Mouse (Mus musculus) forebrain, embryonic 11.5 days (tissue): ENCODE results near the gene Ppfibp1. TPM values are rescaled to one million over a fixed set of nuclear protein-coding genes. Genes with fewer than 3 reads are reported as not detected.

Experiments used
- ATAC-seq: fragments of 200-750 bp; cut with Nextera tagmentation; replicated peaks from 2 replicates; pipeline ENCODE4 v1.8.0; 2017; ENCODE audit warnings: moderate TSS enrichment; ENCODE audit not compliant: low FRiP score
- DNase-seq: peaks from one replicate; pipeline ENCODE4 v3.0.0-alpha.2; 2017; ENCODE audit warnings: low spot score
- H3K27ac ChIP-seq: fragments of 300-500 bp; sonication (generic); 2 replicates; pipeline ENCODE4 v1.5.1; 2014; ENCODE audit warnings: low read depth, low read length
- H3K27me3 ChIP-seq: fragments of 300-500 bp; sonication (generic); 2 replicates; pipeline ENCODE4 v1.6.1; 2014; ENCODE audit warnings: mild to moderate bottlenecking, low read length, mixed read lengths; ENCODE audit not compliant: control insufficient read depth, insufficient read depth
- H3K36me3 ChIP-seq: fragments of 300-500 bp; sonication (generic); 2 replicates; pipeline ENCODE4 v1.6.1; 2014; ENCODE audit warnings: mild to moderate bottlenecking, low read length, moderate library complexity, mixed read lengths; ENCODE audit not compliant: control insufficient read depth, insufficient read depth
- H3K4me1 ChIP-seq: fragments of 300-500 bp; sonication (generic); replicated peaks from 2 replicates; pipeline ENCODE4 v1.6.1; 2014; ENCODE audit warnings: low read length, mixed read lengths; ENCODE audit not compliant: control insufficient read depth, insufficient read depth
- H3K4me2 ChIP-seq: fragments of 300-500 bp; sonication (generic); 2 replicates; pipeline ENCODE4 v1.6.1; 2014; ENCODE audit warnings: low read depth, mild to moderate bottlenecking, low read length, moderate library complexity, mixed read lengths; ENCODE audit not compliant: severe bottlenecking
- H3K4me3 ChIP-seq: fragments of 300-500 bp; sonication (generic); 2 replicates; pipeline ENCODE4 v1.5.1; 2014; ENCODE audit warnings: low read depth, low read length
- H3K9ac ChIP-seq: fragments of 300-500 bp; sonication (generic); 2 replicates; pipeline ENCODE4 v1.6.1; 2014; ENCODE audit warnings: low read length
- H3K9me3 ChIP-seq: fragments of 300-500 bp; sonication (generic); 2 replicates; pipeline ENCODE4 v1.6.1; 2016; ENCODE audit warnings: low read length, mixed read lengths; ENCODE audit not compliant: control insufficient read depth
- WGBS: fragments of 180-500 bp; shearing (Covaris S2); extraction: QIAGEN DNeasy Blood & Tissue Kit; methylation state at CpG from one replicate; pipeline ENCODE4 v1.1.7; 2014; 5-methylcytosine and 5-hydroxymethylcytosine counted together
- polyA plus RNA-seq: library from polyadenylated mRNA; unstranded; fragments of >200 nt; fragmentation: Nextera tagmentation; extraction: Ambion mirVana; gene quantifications from 2 replicates; pipeline ENCODE4 v1.2.1, GENCODE M21; 2014

Gene Ppfibp1
- polyA plus RNA-seq, 1 experiment from 2014 or later, result 38.4 TPM

DNA sequence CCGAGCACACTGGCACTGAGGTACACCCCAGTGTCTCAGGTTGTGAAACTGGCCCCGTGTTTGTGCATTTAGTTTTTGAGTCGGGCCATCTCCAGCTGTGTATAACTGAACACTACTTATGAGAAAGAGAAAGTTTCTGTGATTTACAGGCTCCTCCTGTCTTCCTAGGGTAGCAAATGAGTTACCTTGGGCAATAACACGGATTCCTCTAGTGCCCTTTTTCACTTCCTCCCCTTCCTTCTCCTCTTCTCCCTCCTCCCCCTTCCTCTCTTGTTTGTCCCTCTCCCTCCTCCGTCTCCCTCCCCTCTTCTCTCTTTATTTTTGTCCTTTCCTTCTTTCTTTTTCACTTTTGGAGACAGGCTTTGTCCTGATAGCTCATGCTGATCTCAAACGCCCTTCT lies 123.3 kb downstream of the Ppfibp1 start:
- Histone ChIP-seq H3K9me3 (no peaks in the 10 kb centered on the region), H3K9ac (no peak overlapping the region), H3K4me1 (no peaks in the 10 kb centered on the region), H3K4me3 (no peak overlapping the region), H3K27me3 (no peaks in the 10 kb centered on the region), H3K4me2 (no peak overlapping the region), H3K27ac (no peak overlapping the region), H3K36me3 (no peaks in the 10 kb centered on the region; the same call in 1 of the 2 replicates)
- ATAC-seq (no peak), DNase-seq (no peak)
- 71% methylated on average over 6 of the region's 6 CpGs for WGBS

GRCm38 (mm10) chr6:147011977-147012376 lies 123.7 kb downstream of the Ppfibp1 start:
- WGBS, result 85% methylated on average over 6 of the region's 6 CpGs
- no peaks in the 10 kb centered on the region; the same call in 1 of the 2 replicates for H3K36me3 ChIP-seq
- ATAC-seq, result no peak

DNA sequence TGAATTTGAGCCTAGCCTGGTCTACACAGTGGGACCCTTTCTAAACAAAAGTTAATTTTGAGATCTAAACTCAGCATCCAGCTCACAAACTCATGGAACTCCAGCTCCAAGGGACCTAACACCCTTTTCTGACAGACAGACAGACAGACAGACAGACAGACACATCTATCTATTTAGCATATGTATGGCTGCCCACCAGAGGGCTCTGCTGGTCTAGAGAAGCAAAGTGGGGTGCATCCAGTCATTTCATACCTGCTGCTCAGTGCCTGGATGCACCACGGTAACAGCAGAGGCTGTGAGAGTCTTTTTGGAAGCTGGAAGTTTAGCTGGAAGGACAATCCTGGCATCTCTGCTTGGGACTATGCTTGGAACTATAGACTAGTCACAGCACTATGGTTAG lies 125.3 kb downstream of the Ppfibp1 start:
- H3K9me3 ChIP-seq, result no peaks in the 10 kb centered on the region
- H3K27me3 ChIP-seq, result no peaks in the 10 kb centered on the region
- H3K9ac ChIP-seq, result no peak overlapping the region
- H3K4me2 ChIP-seq, result no peak overlapping the region
- H3K4me1 ChIP-seq, result no peaks in the 10 kb centered on the region
- no peaks in the 10 kb centered on the region; the same call in 1 of the 2 replicates for H3K36me3 ChIP-seq
- DNase-seq, result no peak
- ATAC-seq, result no peak
- 82% methylated on average over 1 of the region's 1 CpGs for WGBS
- no peak overlapping the region for H3K4me3 ChIP-seq
- H3K27ac ChIP-seq, result no peak overlapping the region

More at GRCm38 (mm10) chr6:147011977-147012376, 123.7 kb downstream of the Ppfibp1 start:
- no peak overlapping the region for H3K4me3 ChIP-seq
- H3K4me2 ChIP-seq, result no peak overlapping the region
- no peaks in the 10 kb centered on the region for H3K9me3 ChIP-seq
- H3K9ac ChIP-seq, result no peak overlapping the region
- no peak for DNase-seq
- no peak overlapping the region for H3K27ac ChIP-seq
- no peaks in the 10 kb centered on the region for H3K27me3 ChIP-seq
- H3K4me1 ChIP-seq, result no peaks in the 10 kb centered on the region

- Histone ChIP-seq H3K36me3 (no peaks in the 10 kb centered on the region; the same call in 1 of the 2 replicates), H3K9me3 (no peaks in the 10 kb centered on the region), H3K9ac (no peak overlapping the region), H3K4me1 (no peaks in the 10 kb centered on the region), H3K27ac (no peak overlapping the region), H3K4me2 (no peak overlapping the region), H3K4me3 (no peak overlapping the region), H3K27me3 (no peaks in the 10 kb centered on the region)
- 85% methylated on average over 4 of the region's 4 CpGs for WGBS
- DNase-seq (no peak), ATAC-seq (no peak)
Measured at GRCm38 (mm10) chr6:147017906-147018305, 129.6 kb downstream of the Ppfibp1 start.

- Histone ChIP-seq H3K9ac (no peak overlapping the region), H3K4me2 (no peak overlapping the region), H3K27ac (no peak overlapping the region), H3K36me3 (no peaks in the 10 kb centered on the region; the same call in 1 of the 2 replicates), H3K4me1 (no peaks in the 10 kb centered on the region), H3K27me3 (no peaks in the 10 kb centered on the region), H3K4me3 (no peak overlapping the region), H3K9me3 (no peaks in the 10 kb centered on the region)
- ATAC-seq (no peak), DNase-seq (no peak)
- WGBS, result 94% methylated on average over 5 of the region's 5 CpGs
Measured at GRCm38 (mm10) chr6:147018364-147018763, 130.1 kb downstream of the Ppfibp1 start.

DNA sequence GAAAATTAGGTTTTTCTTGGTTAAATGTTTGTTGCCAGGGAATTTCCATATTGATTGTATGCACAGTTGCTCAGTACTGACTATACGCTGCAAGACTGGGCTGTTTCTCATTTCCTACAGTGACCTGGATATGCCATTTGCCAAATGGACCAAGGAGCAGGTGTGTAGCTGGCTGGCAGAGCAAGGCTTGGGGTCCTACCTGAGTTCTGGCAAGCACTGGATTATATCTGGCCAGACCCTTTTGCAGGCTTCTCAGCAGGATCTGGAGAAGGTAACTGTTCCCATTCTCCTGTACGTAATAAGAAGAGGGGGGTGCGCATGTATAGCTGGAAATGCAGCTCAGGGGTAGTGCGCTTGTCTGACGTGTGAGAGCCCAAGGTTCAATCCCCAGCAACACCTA lies 132.9 kb downstream of the Ppfibp1 start:
- no peaks in the 10 kb centered on the region for H3K9me3 ChIP-seq
- WGBS, result 95% methylated on average over 5 of the region's 5 CpGs
- H3K4me3 ChIP-seq, result no peak overlapping the region
- H3K4me1 ChIP-seq, result no peaks in the 10 kb centered on the region
- H3K4me2 ChIP-seq, result no peak overlapping the region
- DNase-seq, result no peak
- no peak for ATAC-seq
- no peaks in the 10 kb centered on the region for H3K36me3 ChIP-seq
- H3K9ac ChIP-seq, result no peak overlapping the region
- H3K27ac ChIP-seq, result no peak overlapping the region
- H3K27me3 ChIP-seq, result no peaks in the 10 kb centered on the region

- no peaks in the 10 kb centered on the region for H3K4me1 ChIP-seq
- 85% methylated on average over 16 of the region's 16 CpGs for WGBS
- no peaks in the 10 kb centered on the region for H3K9me3 ChIP-seq
- H3K27ac ChIP-seq, result no peak overlapping the region
- ATAC-seq (no peak), DNase-seq (no peak)
- no peak overlapping the region for H3K4me2 ChIP-seq
- H3K4me3 ChIP-seq, result no peak overlapping the region
- no peaks in the 10 kb centered on the region for H3K27me3 ChIP-seq
- H3K9ac ChIP-seq, result no peak overlapping the region
- H3K36me3 ChIP-seq, result no peaks in the 10 kb centered on the region
Measured at GRCm38 (mm10) chr6:147022375-147023132, 134.3 kb downstream of the Ppfibp1 start.

GRCm38 (mm10) chr6:147023133-147023395 lies 134.8 kb downstream of the Ppfibp1 start:
- 95% methylated on average over 2 of the region's 2 CpGs for whole genome bisulfite sequencing
- no peaks in the 10 kb centered on the region for H3K4me1 ChIP-seq
- ATAC-seq (no peak), DNase-seq (no peak)
- H3K27me3 ChIP-seq, result no peaks in the 10 kb centered on the region
- H3K4me3 ChIP-seq, result no peak overlapping the region
- H3K9me3 ChIP-seq, result no peaks in the 10 kb centered on the region
- no peak overlapping the region for H3K9ac ChIP-seq
- H3K4me2 ChIP-seq, result no peak overlapping the region
- H3K36me3 ChIP-seq, result no peaks in the 10 kb centered on the region
- no peak overlapping the region for H3K27ac ChIP-seq

DNA sequence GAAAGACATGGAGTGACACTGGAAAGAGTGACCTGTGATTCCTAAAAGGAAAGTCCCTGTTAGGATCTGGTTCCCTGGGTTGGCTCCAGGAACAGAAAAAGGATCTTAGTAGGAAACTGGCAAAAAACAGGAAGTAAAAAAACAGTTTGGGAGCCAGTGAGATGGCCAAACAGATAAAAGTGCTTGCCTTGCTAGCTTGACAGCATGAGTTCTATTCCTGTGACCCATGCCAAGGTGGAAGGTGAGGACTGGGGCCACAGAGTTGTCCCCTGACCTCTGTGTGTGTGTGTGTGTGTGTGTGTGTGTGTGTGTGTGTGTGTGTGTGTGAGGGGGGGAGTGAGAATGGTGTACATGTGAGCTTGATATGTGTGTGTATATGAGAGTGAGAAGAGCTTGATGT lies 135.3 kb downstream of the Ppfibp1 start:
- no peak for ATAC-seq
- Histone ChIP-seq H3K4me1 (no peaks in the 10 kb centered on the region), H3K36me3 (no peaks in the 10 kb centered on the region), H3K4me3 (no peak overlapping the region), H3K9ac (no peak overlapping the region), H3K27me3 (no peaks in the 10 kb centered on the region), H3K27ac (no peak overlapping the region), H3K4me2 (no peak overlapping the region), H3K9me3 (no peaks in the 10 kb centered on the region)
- DNase-seq, result no peak
